Mouse (Mus musculus) hindbrain, embryonic 14.5 days (tissue): ENCODE measurements around the gene Mad2l2. TPM values are rescaled to one million over a fixed set of nuclear protein-coding genes. Genes with fewer than 3 reads are reported as not detected.
"Not testable (repeated sequence)": the region's sequence is repeated elsewhere in the genome, so short reads cannot be mapped to it uniquely, and the experiment has no call there.

Experiments
- ATAC-seq: fragments of 200-750 bp; cut with Nextera tagmentation; 2 replicates; pipeline ENCODE4 v1.8.0; 2017; ENCODE audit warnings: moderate number of reproducible peaks, mild to moderate bottlenecking, moderate TSS enrichment, moderate library complexity; ENCODE audit not compliant: low FRiP score
- DNase-seq: peaks from one replicate; pipeline ENCODE4 v3.0.0-alpha.2; 2015; ENCODE audit warnings: low spot score
- H3K27ac ChIP-seq: fragments of 300-500 bp; sonication (generic); 2 replicates; pipeline ENCODE4 v1.5.1; 2014; ENCODE audit warnings: mild to moderate bottlenecking, moderate library complexity
- H3K27me3 ChIP-seq: fragments of 300-500 bp; sonication (generic); 2 replicates; pipeline ENCODE4 v1.6.1; 2014; ENCODE audit warnings: mild to moderate bottlenecking, low read length, mixed read lengths; ENCODE audit not compliant: control insufficient read depth, insufficient read depth
- H3K36me3 ChIP-seq: fragments of 300-500 bp; sonication (generic); replicated peaks from 2 replicates; pipeline ENCODE4 v1.6.1; 2014; ENCODE audit not compliant: control insufficient read depth, insufficient read depth
- H3K4me1 ChIP-seq: fragments of 300-500 bp; sonication (generic); replicated peaks from 2 replicates; pipeline ENCODE4 v1.6.1; 2014; ENCODE audit warnings: antibody characterized with exemption, low read length, mixed read lengths; ENCODE audit not compliant: control insufficient read depth, insufficient read depth
- H3K4me2 ChIP-seq: fragments of 300-500 bp; sonication (generic); replicated peaks from 2 replicates; pipeline ENCODE4 v1.6.1; 2014; ENCODE audit warnings: mild to moderate bottlenecking, moderate library complexity
- H3K4me3 ChIP-seq: fragments of 300-500 bp; sonication (generic); replicated peaks from 2 replicates; pipeline ENCODE4 v1.5.1; 2014; ENCODE audit warnings: mild to moderate bottlenecking, low read length
- H3K9ac ChIP-seq: fragments of 300-500 bp; sonication (generic); 2 replicates; pipeline ENCODE4 v1.6.1; 2014
- H3K9me3 ChIP-seq: fragments of 300-500 bp; sonication (generic); 2 replicates; pipeline ENCODE4 v1.6.1; 2016; ENCODE audit warnings: low read length; ENCODE audit not compliant: control insufficient read depth
- WGBS: fragments of 180-500 bp; shearing (Covaris S2); extraction: QIAGEN DNeasy Blood & Tissue Kit; methylation state at CpG from one replicate; pipeline ENCODE4 v1.1.7; 2014; 5-methylcytosine and 5-hydroxymethylcytosine counted together
- microRNA-seq: library from miRNA; unstranded; fragments of <30 nt; microRNA quantifications from one replicate; pipeline ENCODE4, GENCODE M21; 2016
- polyA plus RNA-seq: library from polyadenylated mRNA; unstranded; fragments of >200 nt; fragmentation: Nextera tagmentation; extraction: Ambion mirVana; gene quantifications from 2 replicates; pipeline ENCODE4 v1.2.1, GENCODE M21; 2014

The Mad2l2 gene
- polyA plus RNA-seq, 1 experiment from 2014 or later, result 124 TPM

DNA sequence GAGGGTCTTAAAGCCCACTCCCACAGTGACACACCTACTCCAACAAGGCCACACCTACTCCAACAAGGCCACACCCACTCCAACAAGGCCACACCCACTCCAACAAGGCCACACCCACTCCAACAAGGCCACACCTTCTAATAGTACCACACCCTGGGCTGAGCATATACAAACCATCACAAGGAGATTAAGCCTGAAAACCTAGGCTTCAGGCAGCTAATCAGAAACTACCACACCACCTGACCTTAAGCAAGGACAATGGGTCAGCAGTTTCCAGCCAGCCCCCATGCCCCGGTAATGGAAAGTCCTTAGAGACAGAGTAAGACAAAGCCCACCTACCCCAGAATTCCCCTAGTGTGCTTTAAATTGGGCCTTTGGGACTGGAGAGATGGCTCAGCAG is 58.6 kb downstream of the Mad2l2 start:
- H3K36me3 ChIP-seq, DNase-seq, H3K9me3 ChIP-seq, H3K9ac ChIP-seq, H3K27me3 ChIP-seq, ATAC-seq, H3K4me3 ChIP-seq, H3K27ac ChIP-seq, H3K4me2 ChIP-seq: not testable (repeated sequence)
- 96% methylated on average over 1 of the region's 1 CpGs for WGBS
- peaks cover 15% of the 10 kb centered on the region for H3K4me1 ChIP-seq

DNA sequence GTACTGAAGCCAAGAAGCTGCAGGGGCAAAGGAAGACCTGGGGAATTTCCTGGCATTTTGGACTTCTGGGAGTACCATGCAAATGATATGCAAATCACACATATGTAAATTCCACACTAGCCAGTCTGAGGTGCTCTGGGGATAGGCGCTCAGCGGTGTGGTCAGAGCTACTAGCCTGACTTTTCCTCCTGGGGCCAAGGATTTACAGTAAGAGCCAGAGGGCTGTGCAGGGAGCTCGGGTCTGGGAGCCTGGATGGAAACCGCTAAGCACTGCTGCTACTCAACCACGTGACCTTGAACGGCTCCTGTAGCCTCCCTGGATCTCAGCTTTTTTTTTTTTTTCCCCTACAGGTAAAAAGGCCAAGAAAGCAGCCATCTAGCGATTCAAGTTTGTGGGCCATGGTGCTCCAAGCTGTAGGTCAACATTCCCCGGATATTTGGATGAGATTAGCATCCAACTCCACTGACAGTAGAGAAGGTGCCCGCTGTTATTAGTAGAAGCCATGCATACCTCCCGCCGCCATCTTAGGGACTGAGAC is 62.6 kb downstream of the Mad2l2 start:
- Histone ChIP-seq H3K4me1 (peaks cover 12% of the 10 kb centered on the region), H3K27me3 (no peaks in the 10 kb centered on the region), H3K36me3 (no peaks in the 10 kb centered on the region), H3K9ac (no peak overlapping the region), H3K27ac (no peak overlapping the region), H3K4me3 (no peak overlapping the region), H3K9me3 (no peaks in the 10 kb centered on the region), H3K4me2 (no peak overlapping the region)
- DNase-seq, result no peak
- 32% methylated on average over 11 of the region's 11 CpGs for WGBS
- ATAC-seq, result no peak

DNA sequence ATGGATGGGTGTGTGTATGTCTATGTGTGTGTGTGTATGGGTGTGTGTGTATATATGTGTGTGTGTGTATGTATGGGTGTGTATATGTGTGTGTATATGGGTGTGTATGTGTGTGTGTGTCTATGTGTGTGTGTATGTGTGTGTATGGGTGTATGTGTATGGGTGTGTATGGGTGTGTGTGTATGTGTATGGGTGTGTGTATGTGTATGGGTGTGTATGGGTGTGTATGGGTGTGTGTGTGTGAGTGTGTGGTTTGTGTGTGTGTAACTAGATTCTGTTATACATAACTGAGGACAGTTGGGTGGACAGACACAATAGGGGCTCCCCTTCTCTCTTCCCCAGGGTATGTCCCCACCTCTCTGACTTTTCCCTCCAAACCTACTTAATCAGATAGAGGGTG is 64.2 kb downstream of the Mad2l2 start:
- no peaks in the 10 kb centered on the region for H3K9me3 ChIP-seq
- DNase-seq (no peak), ATAC-seq (no peak)
- no peak overlapping the region for H3K9ac ChIP-seq
- no peak overlapping the region for H3K4me3 ChIP-seq
- no peaks in the 10 kb centered on the region for H3K27me3 ChIP-seq
- H3K4me2 ChIP-seq, result no peak overlapping the region
- no peaks in the 10 kb centered on the region for H3K36me3 ChIP-seq
- H3K4me1 ChIP-seq, result peaks cover 18% of the 10 kb centered on the region
- H3K27ac ChIP-seq, result no peak overlapping the region

Small RNA genes within 50 kb of the gene (microRNA-seq; reads per million reads assigned to microRNA genes)
- not detected for gene Mir7022

Other genes starting within 250 kb of the Mad2l2 start
- 83.4 and 91.6 TPM in 2 replicates for gene Mfn2, start 225.7 kb upstream of the Mad2l2 start, polyA plus RNA-seq
- 25.3 and 28.1 TPM in 2 replicates for gene Plod1, start 193.6 kb upstream of the Mad2l2 start, polyA plus RNA-seq
- gene 2510039O18Rik, start 189.5 kb upstream of the Mad2l2 start, polyA plus RNA-seq, result 15.8 and 19.4 TPM in 2 replicates
- 0.25 TPM in 1 of 2 replicates, not detected in the other for gene Nppb, start 144.6 kb upstream of the Mad2l2 start, polyA plus RNA-seq
- 2.4 TPM in 2 replicates for gene Nppa, start 129.7 kb upstream of the Mad2l2 start, polyA plus RNA-seq
- gene Clcn6, start 91.6 kb upstream of the Mad2l2 start, polyA plus RNA-seq, result 24.8 and 28.7 TPM in 2 replicates
- gene Mthfr, start 91.3 kb upstream of the Mad2l2 start, polyA plus RNA-seq, result 17.4 and 18.7 TPM in 2 replicates
- 5.3 and 6.6 TPM in 2 replicates for gene Agtrap, start 42.4 kb upstream of the Mad2l2 start, polyA plus RNA-seq
- gene Draxin, start 314 bp downstream of the Mad2l2 start, polyA plus RNA-seq, result 16.9 and 17.4 TPM in 2 replicates
- gene Fbxo6, start 21.8 kb downstream of the Mad2l2 start, polyA plus RNA-seq, result 18.1 and 18.3 TPM in 2 replicates
- 98.6 and 101 TPM in 2 replicates for gene Fbxo44, start 30.1 kb downstream of the Mad2l2 start, polyA plus RNA-seq
- 13.1 and 14.0 TPM in 2 replicates for gene Fbxo2, start 30.2 kb downstream of the Mad2l2 start, polyA plus RNA-seq
- 16.6 and 16.9 TPM in 2 replicates for gene Disp3, start 157.6 kb downstream of the Mad2l2 start, polyA plus RNA-seq